Mouse (Mus musculus) megakaryocyte, embryonic 14.5 days (primary cell): Measurements from ENCODE around the gene Smc1b.

Experiments used
- FLI1 ChIP-seq: IDR thresholded peaks from 2 replicates; pipeline ENCODE4 v1.6.1; 2012; ENCODE audit warnings: low read length, inconsistent platforms, mixed read lengths
- GATA1 ChIP-seq: IDR thresholded peaks from 3 replicates; pipeline ENCODE4 v1.6.1; 2012; ENCODE audit warnings: mixed read lengths, low read length, inconsistent platforms, borderline replicate concordance

GRCm38 (mm10) chr15:85172054-85172453 is 40.3 kb upstream of the Smc1b start:
- no peak for TF ChIP-seq GATA1
- no peak for TF ChIP-seq FLI1
